Mouse (Mus musculus) MEL (cell line): Measurements from ENCODE around the gene Stra8. TPM values are rescaled to one million over a fixed set of nuclear protein-coding genes. Genes with fewer than 3 reads are reported as not detected.

ENCODE experiments used
- DNase-seq: peaks from one replicate; pipeline ENCODE4 v3.0.0; 2011; ENCODE audit warnings: low read depth, low spot score
- H3K27ac ChIP-seq: 2 replicates; pipeline ENCODE4 v1.5.1; 2012; ENCODE audit warnings: low read depth, mild to moderate bottlenecking, control low read depth, low read length, moderate library complexity; ENCODE audit not compliant: control insufficient read depth
- H3K27me3 ChIP-seq, 2 experiments: fragments of 150-350 bp in 1 of 2; sonication (generic) in 1 of 2; 2 replicates each; pipeline ENCODE4 v1.6.1; 2012; ENCODE audit warnings: low read length in 2 of 2, mild to moderate bottlenecking in 2 of 2, improper control_type of control experiment in 1 of 2, moderate library complexity in 1 of 2; ENCODE audit not compliant: insufficient read depth in 2 of 2, control insufficient read depth in 1 of 2
- H3K36me3 ChIP-seq, 2 experiments: 2 replicates each; pipeline ENCODE4 v1.6.1; 2012 to 2014; ENCODE audit warnings: low read length in 2 of 2, improper control_type of control experiment in 1 of 2, inconsistent platforms in 1 of 2, mild to moderate bottlenecking in 1 of 2; ENCODE audit not compliant: insufficient read depth in 2 of 2, control insufficient read depth in 1 of 2
- H3K4me1 ChIP-seq, 2 experiments: fragments of 150-350 bp in 1 of 2; sonication (generic) in 1 of 2; 2 replicates each; pipeline ENCODE4 v1.6.1; 2012; ENCODE audit warnings: low read length in 2 of 2, improper control_type of control experiment in 1 of 2, mild to moderate bottlenecking in 1 of 2; ENCODE audit not compliant: insufficient read depth in 2 of 2, control insufficient read depth in 1 of 2
- H3K4me3 ChIP-seq, 2 experiments: fragments of 150-350 bp in 1 of 2; sonication (generic) in 1 of 2; 2 replicates each; pipeline ENCODE4 v1.5.1; 2012; ENCODE audit warnings: low read depth in 2 of 2, low read length in 2 of 2, mild to moderate bottlenecking in 2 of 2, moderate library complexity in 2 of 2, control low read depth in 1 of 2, improper control_type of control experiment in 1 of 2; ENCODE audit not compliant: control insufficient read depth in 1 of 2, insufficient read depth in 1 of 2
- H3K79me2 ChIP-seq: 2 replicates; pipeline ENCODE4 v1.6.1; 2012; ENCODE audit warnings: mild to moderate bottlenecking, low read length, moderate library complexity; ENCODE audit not compliant: control insufficient read depth, poor library complexity, insufficient read depth
- H3K9ac ChIP-seq: 2 replicates; pipeline ENCODE4 v1.6.1; 2012; ENCODE audit warnings: low read depth, mild to moderate bottlenecking, control low read depth, low read length, moderate library complexity; ENCODE audit not compliant: control insufficient read depth, poor library complexity, severe bottlenecking
- H3K9me3 ChIP-seq: fragments of 150-350 bp; sonication (generic); replicated peaks from 2 replicates; pipeline ENCODE4 v1.6.1; 2012; ENCODE audit warnings: mild to moderate bottlenecking, low read length, improper control_type of control experiment, moderate library complexity; ENCODE audit not compliant: insufficient read depth
- BHLHE40 ChIP-seq: IDR thresholded peaks from 2 replicates; pipeline ENCODE4 v1.6.1; 2012; ENCODE audit warnings: low read depth, mild to moderate bottlenecking, inconsistent platforms, low read length, improper control_type of control experiment, borderline replicate concordance
- CTCF ChIP-seq, 3 experiments: IDR thresholded peaks in 2 of 3; conservative IDR thresholded peaks in 1 of 3; 2 replicates each; pipeline ENCODE4 v1.5.1; 2011 to 2012; ENCODE audit warnings: low read length in 3 of 3, low read depth in 2 of 3, mild to moderate bottlenecking in 2 of 3, improper control_type of control experiment in 1 of 3, inconsistent platforms in 1 of 3, mixed read lengths in 1 of 3, moderate library complexity in 1 of 3; ENCODE audit not compliant: control insufficient read depth in 1 of 3, insufficient read depth in 1 of 3, poor library complexity in 1 of 3, severe bottlenecking in 1 of 3
- E2F4 ChIP-seq: IDR thresholded peaks from 2 replicates; pipeline ENCODE4 v1.6.1; 2011; ENCODE audit warnings: low read depth, low read length, improper control_type of control experiment, borderline replicate concordance
- ELF1 ChIP-seq: IDR thresholded peaks from 2 replicates; pipeline ENCODE4 v1.6.1; 2014; ENCODE audit warnings: low read depth, mild to moderate bottlenecking, inconsistent platforms, low read length, improper control_type of control experiment, moderate library complexity
- EP300 ChIP-seq, 2 experiments: IDR thresholded peaks; 2 replicates each; pipeline ENCODE4 v1.6.1; 2011; ENCODE audit warnings: improper control_type of control experiment in 2 of 2, low read length in 2 of 2, low read depth in 1 of 2, mild to moderate bottlenecking in 1 of 2
- GATA1 ChIP-seq: IDR thresholded peaks from 2 replicates; pipeline ENCODE4 v1.6.1; 2011; ENCODE audit warnings: low read depth, low read length, improper control_type of control experiment
- HCFC1 ChIP-seq: IDR thresholded peaks from 2 replicates; pipeline ENCODE4 v1.6.1; 2012; ENCODE audit warnings: low read depth, mild to moderate bottlenecking, inconsistent platforms, low read length, improper control_type of control experiment, moderate library complexity
- JUND ChIP-seq: IDR thresholded peaks from 2 replicates; pipeline ENCODE4 v1.6.1; 2011; ENCODE audit warnings: low read depth, mild to moderate bottlenecking, improper control_type of control experiment, low read length
- KAT2A ChIP-seq: conservative IDR thresholded peaks from 2 replicates; pipeline ENCODE4 v1.6.1; 2012; ENCODE audit warnings: low read depth, low read length, improper control_type of control experiment, inconsistent platforms
- MAFK ChIP-seq: IDR thresholded peaks from 2 replicates; pipeline ENCODE4 v1.6.1; 2011; ENCODE audit warnings: low read depth, mild to moderate bottlenecking, low read length, improper control_type of control experiment, borderline replicate concordance
- MAX ChIP-seq: IDR thresholded peaks from 2 replicates; pipeline ENCODE4 v1.6.1; 2011; ENCODE audit warnings: low read length, improper control_type of control experiment
- MAZ ChIP-seq: IDR thresholded peaks from 2 replicates; pipeline ENCODE4 v1.6.1; 2012; ENCODE audit warnings: low read depth, mild to moderate bottlenecking, inconsistent platforms, low read length, improper control_type of control experiment
- MEF2A ChIP-seq: IDR thresholded peaks from 2 replicates; pipeline ENCODE4 v1.6.1; 2014; ENCODE audit warnings: low read depth, mild to moderate bottlenecking, inconsistent platforms, low read length, improper control_type of control experiment; ENCODE audit not compliant: poor library complexity, insufficient replicate concordance, severe bottlenecking; ENCODE audit errors: extremely low read depth
- MXI1 ChIP-seq: IDR thresholded peaks from 2 replicates; pipeline ENCODE4 v1.6.1; 2011; ENCODE audit warnings: mild to moderate bottlenecking, low read depth, low read length, improper control_type of control experiment
- MYB ChIP-seq: IDR thresholded peaks from 2 replicates; pipeline ENCODE4 v1.6.1; 2011; ENCODE audit warnings: mild to moderate bottlenecking, low read depth, low read length, improper control_type of control experiment
- MYC ChIP-seq: IDR thresholded peaks from 2 replicates; pipeline ENCODE4 v1.6.1; 2011; ENCODE audit warnings: low read depth, mild to moderate bottlenecking, low read length, improper control_type of control experiment, moderate library complexity
- NELFE ChIP-seq: IDR thresholded peaks from 2 replicates; pipeline ENCODE4 v1.6.1; 2011; ENCODE audit warnings: low read depth, low read length, improper control_type of control experiment
- NRF1 ChIP-seq: IDR thresholded peaks from 2 replicates; pipeline ENCODE4 v1.6.1; 2014; ENCODE audit warnings: low read depth, mild to moderate bottlenecking, inconsistent platforms, low read length, improper control_type of control experiment, moderate library complexity; ENCODE audit not compliant: poor library complexity, insufficient read depth, severe bottlenecking
- POLR2A ChIP-seq, 2 experiments: IDR thresholded peaks; 2 replicates each; pipeline ENCODE4 v1.6.1; 2011 to 2012; ENCODE audit warnings: low read length in 2 of 2, mild to moderate bottlenecking in 2 of 2, control low read depth in 1 of 2, improper control_type of control experiment in 1 of 2, low read depth in 1 of 2, moderate library complexity in 1 of 2; ENCODE audit not compliant: control insufficient read depth in 1 of 2, insufficient read depth in 1 of 2, poor library complexity in 1 of 2
- POLR2AphosphoS2 ChIP-seq: IDR thresholded peaks from 2 replicates; pipeline ENCODE4 v1.6.1; 2011; ENCODE audit warnings: low read length, improper control_type of control experiment
- POLR2AphosphoS5 ChIP-seq: IDR thresholded peaks from 2 replicates; pipeline ENCODE4 v1.6.1; 2012; ENCODE audit warnings: low read depth, borderline replicate concordance, mild to moderate bottlenecking, inconsistent platforms, low read length, moderate library complexity, mixed read lengths
- SIN3A ChIP-seq: IDR thresholded peaks from 2 replicates; pipeline ENCODE4 v1.6.1; 2012; ENCODE audit warnings: low read length, improper control_type of control experiment, inconsistent platforms
- TAL1 ChIP-seq: IDR thresholded peaks from 2 replicates; pipeline ENCODE4 v1.6.1; 2012; ENCODE audit warnings: mild to moderate bottlenecking, inconsistent platforms, low read length, moderate library complexity, mixed read lengths
- TCF12 ChIP-seq: IDR thresholded peaks from 2 replicates; pipeline ENCODE4 v1.6.1; 2014; ENCODE audit warnings: low read depth, mild to moderate bottlenecking, inconsistent platforms, low read length, improper control_type of control experiment, moderate library complexity
- USF1 ChIP-seq: IDR thresholded peaks from 2 replicates; pipeline ENCODE4 v1.6.1; 2014; ENCODE audit warnings: low read depth, mild to moderate bottlenecking, inconsistent platforms, low read length, improper control_type of control experiment, moderate library complexity
- ZC3H11A ChIP-seq: IDR thresholded peaks from 2 replicates; pipeline ENCODE4 v1.6.1; 2012; ENCODE audit warnings: low read depth, mild to moderate bottlenecking, inconsistent platforms, low read length, improper control_type of control experiment
- ZMIZ1 ChIP-seq: IDR thresholded peaks from 2 replicates; pipeline ENCODE4 v1.6.1; 2012; ENCODE audit warnings: low read depth, mild to moderate bottlenecking, inconsistent platforms, low read length, improper control_type of control experiment, moderate library complexity
- polyA plus RNA-seq, 2 experiments: library from polyadenylated mRNA; stranded (reverse) in 1 of 2; unstranded in 1 of 2; fragments of >175 nt in 1 of 2; fragments of >200 nt in 1 of 2; gene quantifications; 2 replicates each; pipeline versions ENCODE4 v1.2.1 to v1.2.4; 2012; ENCODE audit warnings: low replicate concordance in 2 of 2, low read depth in 1 of 2; ENCODE audit not compliant: insufficient read length in 2 of 2, insufficient read depth in 1 of 2, missing spikeins in 1 of 2
- total RNA-seq: library from RNA; depleted of rRNA; stranded (reverse); fragments of 300-350 nt; gene quantifications from 2 replicates; pipeline ENCODE4 v1.2.3, GENCODE M21; 2012

The Stra8 gene
- total and polyA plus RNA-seq, 3 experiments: not detected

DNA sequence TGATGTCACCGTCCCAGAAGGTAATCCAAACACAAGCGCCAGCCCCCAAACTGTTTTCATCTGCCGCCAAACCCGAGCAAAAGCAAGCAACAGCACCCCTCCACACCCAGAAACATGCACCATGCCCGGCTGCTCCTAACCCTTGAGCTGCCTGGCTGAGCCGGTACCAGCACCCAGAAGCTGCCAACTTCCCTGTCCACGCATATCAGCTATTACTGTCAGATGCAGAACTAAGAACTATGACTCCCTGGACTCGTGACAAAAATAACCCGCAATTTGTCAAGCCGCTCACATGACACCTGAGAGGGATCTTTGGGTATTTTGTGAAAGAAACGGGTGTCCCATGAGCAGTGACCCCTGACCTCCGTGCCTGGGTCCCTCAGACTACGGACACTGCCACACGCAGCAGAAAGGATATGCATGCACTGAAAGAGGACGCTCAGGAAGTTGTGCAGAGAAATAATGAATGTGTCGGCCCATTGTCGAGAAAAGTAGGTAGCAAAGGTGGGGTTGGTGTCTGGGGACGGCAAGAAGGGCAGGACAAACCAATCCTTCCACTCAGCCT, 12.2 kb upstream of the Stra8 start:
- peak; percentile 51 for DNase-seq
- Histone ChIP-seq H3K27me3 (no peaks in the 10 kb centered on the region), H3K36me3 (peaks cover 0 to 30% of the 10 kb centered on the region in 2 experiments; a peak in 2 of 4 replicates), H3K9me3 (no peaks in the 10 kb centered on the region), H3K9ac (0 out of 2 replicates have a peak overlapping the region, but pooled peaks have one; percentile 10), H3K4me3 (no peak overlapping the region), H3K79me2 (peaks cover 2% of the 10 kb centered on the region; the same call in 1 of the 2 replicates), H3K4me1 (peaks cover 5 to 31% of the 10 kb centered on the region in 2 experiments; a peak in 3 of 4 replicates), H3K27ac (peak overlapping the region; percentile 45)
- TF ChIP-seq MEF2A (no peak), HCFC1 (no peak), MAFK (no peak), KAT2A (no peak), SIN3A (peak; percentile 2; the same call in 1 of the 2 replicates), CTCF (IDR thresholded peaks at IDR 0.05 in 2 of 3, conservative IDR thresholded peaks at IDR 0.05 in 1 of 3; ENCODE audit: control insufficient read depth in 1 of 3, insufficient read depth in 1 of 3, low read depth in 2 of 3, low read length in 3 of 3, poor library complexity in 1 of 3, severe bottlenecking in 1 of 3) (no peak), NELFE (no peak), USF1 (peak; percentile 46; the same call in 1 of the 2 replicates), POLR2AphosphoS5 (no peak), MYB (no peak), POLR2A (IDR thresholded peaks at IDR 0.05; ENCODE audit: control insufficient read depth in 1 of 2, insufficient read depth in 1 of 2, low read depth in 1 of 2, low read length in 2 of 2, poor library complexity in 1 of 2) (no peak), TAL1 (no peak), NRF1 (no peak)

DNA sequence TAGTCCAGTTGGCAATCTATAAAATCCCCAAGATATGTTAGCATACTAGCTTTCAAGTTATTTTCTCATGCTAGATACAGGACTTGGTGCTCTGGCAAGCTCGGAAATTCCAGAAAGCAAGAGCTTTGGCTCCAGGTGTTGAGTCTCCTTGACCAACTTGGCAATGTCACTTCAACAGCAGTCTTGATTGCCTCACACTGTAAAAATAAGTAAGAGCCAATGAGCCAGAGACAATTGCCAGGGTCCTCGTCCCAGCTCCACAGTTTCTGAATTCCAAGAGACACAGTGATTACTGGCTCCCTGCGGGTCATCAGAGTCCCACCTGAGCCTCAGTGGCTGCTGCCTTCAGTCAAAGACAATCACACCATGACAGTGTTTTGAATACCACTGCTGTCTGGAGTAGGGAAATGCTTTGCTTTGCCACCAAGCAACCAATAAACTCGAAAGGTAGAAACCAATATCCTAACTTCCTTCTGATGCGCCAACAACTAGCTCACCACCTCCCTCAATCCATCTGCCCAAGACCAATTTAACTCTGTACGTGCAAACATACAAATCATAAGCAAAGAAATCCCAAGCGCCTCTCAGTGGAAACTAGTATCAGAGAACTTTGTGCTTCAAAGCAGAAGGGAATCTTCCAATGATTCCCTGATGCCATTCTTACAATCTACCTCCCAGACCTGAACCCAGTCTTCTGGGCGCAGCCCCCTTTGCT, 10.2 kb upstream of the Stra8 start:
- Histone ChIP-seq H3K4me3 (peak overlapping the region; percentile 81 to 86), H3K4me1 (peaks cover 5 to 26% of the 10 kb centered on the region in 2 experiments; a peak in 3 of 4 replicates), H3K27me3 (no peaks in the 10 kb centered on the region), H3K27ac (no peak overlapping the region), H3K9me3 (no peaks in the 10 kb centered on the region), H3K79me2 (peaks cover 2% of the 10 kb centered on the region; the same call in 1 of the 2 replicates), H3K36me3 (peaks cover 0 to 30% of the 10 kb centered on the region in 2 experiments; a peak in 2 of 4 replicates), H3K9ac (peak overlapping the region; percentile 73)
- TF ChIP-seq EP300 (IDR thresholded peaks at IDR 0.05; ENCODE audit: low read depth in 1 of 2, low read length in 2 of 2): no peak
- TF ChIP-seq MXI1: no peak
- TF ChIP-seq ZMIZ1: no peak
- TF ChIP-seq MAX: no peak
- no peak for TF ChIP-seq JUND
- no peak for TF ChIP-seq TCF12
- no peak for TF ChIP-seq E2F4
- no peak for TF ChIP-seq BHLHE40
- no peak for TF ChIP-seq ZC3H11A
- TF ChIP-seq MAZ: no peak
- no peak for TF ChIP-seq POLR2AphosphoS2
- no peak for TF ChIP-seq NRF1
- TF ChIP-seq USF1: no peak
- no peak for TF ChIP-seq POLR2AphosphoS5
- TF ChIP-seq MYC: no peak
- TF ChIP-seq ELF1: no peak
- TF ChIP-seq GATA1: no peak
- no peak for TF ChIP-seq NELFE
- no peak for DNase-seq
